Mouse (Mus musculus) midbrain, postnatal 0 days (tissue): ENCODE results near the gene Slc25a30. TPM values are rescaled to one million over a fixed set of nuclear protein-coding genes. Genes with fewer than 3 reads are reported as not detected.

ENCODE experiments used
- ATAC-seq: fragments of 200-750 bp; cut with Nextera tagmentation; 2 replicates; pipeline ENCODE4 v1.8.0; 2017; ENCODE audit warnings: moderate number of reproducible peaks, mild to moderate bottlenecking, moderate TSS enrichment, moderate library complexity; ENCODE audit not compliant: low FRiP score
- DNase-seq: peaks from one replicate; pipeline ENCODE4 v3.0.0-alpha.2; 2015; ENCODE audit warnings: low spot score
- H3K27ac ChIP-seq: fragments of 300-500 bp; sonication (generic); 2 replicates; pipeline ENCODE4 v1.5.1; 2014; ENCODE audit warnings: low read depth, mild to moderate bottlenecking, low read length, mixed read lengths
- H3K27me3 ChIP-seq: fragments of 300-500 bp; sonication (generic); 2 replicates; pipeline ENCODE4 v1.6.1; 2014; ENCODE audit warnings: low read length, control low read depth, mixed read lengths; ENCODE audit not compliant: insufficient read depth
- H3K36me3 ChIP-seq: fragments of 300-500 bp; sonication (generic); 2 replicates; pipeline ENCODE4 v1.6.1; 2014; ENCODE audit warnings: low read length, control low read depth, mixed read lengths; ENCODE audit not compliant: insufficient read depth
- H3K4me1 ChIP-seq: fragments of 300-500 bp; sonication (generic); 2 replicates; pipeline ENCODE4 v1.6.1; 2014; ENCODE audit warnings: mild to moderate bottlenecking, control low read depth, antibody characterized with exemption, low read length, mixed read lengths; ENCODE audit not compliant: insufficient read depth
- H3K4me2 ChIP-seq: fragments of 300-500 bp; sonication (generic); 2 replicates; pipeline ENCODE4 v1.6.1; 2014; ENCODE audit warnings: low read depth, mild to moderate bottlenecking, low read length, mixed read lengths; ENCODE audit not compliant: poor library complexity, severe bottlenecking
- H3K4me3 ChIP-seq: fragments of 300-500 bp; sonication (generic); 2 replicates; pipeline ENCODE4 v1.5.1; 2014; ENCODE audit warnings: low read depth, mild to moderate bottlenecking, low read length, moderate library complexity
- H3K9ac ChIP-seq: fragments of 300-500 bp; sonication (generic); replicated peaks from 2 replicates; pipeline ENCODE4 v1.6.1; 2014; ENCODE audit warnings: mild to moderate bottlenecking, low read length, moderate library complexity, mixed read lengths; ENCODE audit not compliant: poor library complexity, severe bottlenecking
- H3K9me3 ChIP-seq: fragments of 300-500 bp; sonication (generic); 2 replicates; pipeline ENCODE4 v1.6.1; 2016; ENCODE audit warnings: low read length, control low read depth
- CTCF ChIP-seq: IDR thresholded peaks from 2 replicates; pipeline ENCODE4 v1.5.1; 2016; ENCODE audit warnings: antibody characterized with exemption, mild to moderate bottlenecking
- WGBS: fragments of 180-500 bp; shearing (Covaris S2); extraction: QIAGEN DNeasy Blood & Tissue Kit; methylation state at CpG from one replicate; pipeline ENCODE4 v1.1.7; 2014; 5-methylcytosine and 5-hydroxymethylcytosine counted together
- polyA plus RNA-seq: library from polyadenylated mRNA; unstranded; fragments of >200 nt; fragmentation: Nextera tagmentation; extraction: Ambion mirVana; gene quantifications from 2 replicates; pipeline ENCODE4 v1.2.1, GENCODE M21; 2015
- total RNA-seq: library from RNA; depleted of rRNA; stranded (reverse); fragments of >200 nt; gene quantifications from 2 replicates; pipeline ENCODE4 v1.2.3, GENCODE M21; 2014

The Slc25a30 gene
- total and polyA plus RNA-seq, 2 experiments from 2014 or later = 6.5 to 9.6 TPM

DNA sequence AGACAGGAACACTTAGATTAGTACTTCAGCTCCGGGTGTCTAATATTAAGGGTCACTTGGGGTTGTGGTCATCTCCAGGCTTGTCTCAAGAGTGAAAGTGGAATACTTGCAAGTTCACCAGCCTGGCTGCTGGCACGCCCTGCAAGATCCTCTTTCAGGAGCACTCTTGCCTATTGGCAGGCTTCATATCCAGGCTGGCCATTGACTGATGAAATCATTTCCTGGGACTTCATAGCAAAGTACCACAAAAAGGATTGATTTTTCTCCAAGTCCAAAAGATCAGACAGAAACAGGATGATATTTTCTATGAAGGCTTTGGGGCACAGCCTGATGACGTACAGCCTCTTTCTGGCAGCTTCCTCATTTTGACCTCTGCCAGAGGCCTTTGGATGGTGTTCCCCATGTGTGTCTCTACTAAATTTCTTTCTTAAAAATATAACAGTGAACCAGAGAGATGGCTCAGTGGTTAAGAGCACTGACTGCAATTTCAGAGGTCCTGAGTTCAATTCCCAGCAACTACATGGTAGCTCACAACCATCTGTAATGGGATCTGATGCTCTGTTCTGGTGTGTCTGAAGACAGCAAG is 3.7 kb upstream of the Slc25a30 start:
- 84% methylated on average over 3 of the region's 3 CpGs for WGBS
- no peak overlapping the region for H3K27ac ChIP-seq
- no peak overlapping the region for H3K9ac ChIP-seq
- H3K36me3 ChIP-seq = no peaks in the 10 kb centered on the region
- H3K4me2 ChIP-seq = no peak overlapping the region
- DNase-seq (no peak), ATAC-seq (no peak)
- H3K4me1 ChIP-seq = no peaks in the 10 kb centered on the region
- TF ChIP-seq CTCF = no peak
- no peaks in the 10 kb centered on the region for H3K27me3 ChIP-seq
- H3K4me3 ChIP-seq = no peak overlapping the region
- no peaks in the 10 kb centered on the region for H3K9me3 ChIP-seq

DNA sequence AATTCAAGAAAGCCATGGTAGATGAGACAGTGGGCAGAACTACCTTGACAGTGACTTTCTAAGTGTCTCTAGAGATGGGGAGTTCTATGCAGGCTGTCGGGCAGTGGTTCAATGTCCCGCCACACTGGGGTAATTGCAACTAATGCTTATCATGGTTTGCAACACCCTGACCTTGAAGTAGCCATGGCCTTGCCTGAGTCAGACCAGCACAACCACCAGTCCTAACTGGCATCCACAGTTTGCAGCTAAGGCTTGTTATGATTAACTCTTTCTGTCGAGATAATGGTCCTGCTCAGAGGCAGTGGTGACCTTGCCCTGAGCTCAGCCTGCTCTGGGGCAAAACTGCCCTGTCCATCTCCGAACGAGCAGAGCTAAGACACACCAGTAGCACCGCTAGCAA is 2.5 kb upstream of the Slc25a30 start:
- no peaks in the 10 kb centered on the region for H3K36me3 ChIP-seq
- no peak for TF ChIP-seq CTCF
- DNase-seq = no peak
- H3K27ac ChIP-seq = no peak overlapping the region
- no peak overlapping the region for H3K4me3 ChIP-seq
- H3K9me3 ChIP-seq = no peaks in the 10 kb centered on the region
- no peaks in the 10 kb centered on the region for H3K27me3 ChIP-seq
- H3K4me2 ChIP-seq = no peak overlapping the region
- ATAC-seq = no peak
- H3K9ac ChIP-seq = no peak overlapping the region
- no peaks in the 10 kb centered on the region for H3K4me1 ChIP-seq
- 83% methylated on average over 6 of the region's 6 CpGs for WGBS

DNA sequence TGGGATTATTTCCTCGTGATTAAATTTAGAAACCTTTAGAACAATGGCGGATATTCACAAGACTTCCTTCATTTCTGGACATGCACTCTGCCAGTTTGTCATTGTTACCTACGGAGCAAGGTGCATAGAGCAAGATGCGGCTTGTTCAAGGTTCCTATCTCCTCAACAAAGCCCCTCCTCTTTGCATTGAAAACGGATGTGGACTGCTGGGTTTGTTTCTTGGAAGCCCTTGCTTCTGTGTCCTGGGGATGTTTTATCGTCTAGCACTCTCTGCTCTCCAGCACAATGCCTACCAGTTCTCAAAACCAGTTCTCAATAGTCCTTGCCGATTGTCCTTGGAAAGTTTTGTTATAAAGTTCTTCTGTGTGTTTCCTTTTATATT is 948 bp upstream of the Slc25a30 start:
- 33% methylated on average over 7 of the region's 7 CpGs for WGBS
- H3K4me2 ChIP-seq = peak overlapping the region; percentile 57

DNA sequence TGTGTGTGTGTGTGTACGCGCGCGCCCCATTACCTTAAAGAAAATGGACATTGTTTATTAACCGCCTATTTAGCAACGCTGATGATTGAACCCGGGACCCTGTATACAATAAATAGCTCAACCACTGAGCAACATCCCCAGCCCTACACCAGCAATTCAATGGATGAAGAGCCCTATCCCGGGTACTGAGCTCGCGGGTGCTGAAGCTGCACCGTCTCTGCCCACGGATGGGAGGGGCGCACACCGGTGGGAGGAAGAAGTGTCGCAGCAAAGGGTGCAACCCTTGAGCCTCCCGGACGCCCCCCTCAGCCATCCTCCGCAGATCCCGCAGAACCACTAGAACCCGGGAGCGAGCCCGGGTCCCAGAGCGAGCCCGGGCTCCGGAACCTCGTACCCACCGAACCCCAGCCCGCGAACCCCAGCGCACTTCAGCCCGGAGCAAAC is 391 bp downstream of the Slc25a30 start:
- Histone ChIP-seq H3K9me3 (no peaks in the 10 kb centered on the region), H3K4me1 (no peaks in the 10 kb centered on the region), H3K27me3 (no peaks in the 10 kb centered on the region), H3K36me3 (no peaks in the 10 kb centered on the region; the same call in 1 of the 2 replicates), H3K27ac (peak overlapping the region; percentile 92), H3K4me3 (peak overlapping the region; percentile 77), H3K9ac (peak overlapping the region; percentile 86), H3K4me2 (peak overlapping the region; percentile 57)
- under 1% methylated on average over 31 of the region's 31 CpGs for WGBS
- DNase-seq (peak; percentile 66), ATAC-seq (peak; percentile 83)
- TF ChIP-seq CTCF = peak; percentile 1; the same call in 1 of the 2 replicates

More for the DNA sequence above, 948 bp upstream of the Slc25a30 start:
- H3K9me3 ChIP-seq = no peaks in the 10 kb centered on the region
- H3K4me1 ChIP-seq = no peaks in the 10 kb centered on the region
- H3K4me3 ChIP-seq = no peak overlapping the region
- no peaks in the 10 kb centered on the region for H3K27me3 ChIP-seq
- no peak overlapping the region for H3K9ac ChIP-seq
- TF ChIP-seq CTCF = no peak
- no peak for ATAC-seq
- DNase-seq = no peak
- H3K27ac ChIP-seq = no peak overlapping the region
- no peaks in the 10 kb centered on the region for H3K36me3 ChIP-seq

DNA sequence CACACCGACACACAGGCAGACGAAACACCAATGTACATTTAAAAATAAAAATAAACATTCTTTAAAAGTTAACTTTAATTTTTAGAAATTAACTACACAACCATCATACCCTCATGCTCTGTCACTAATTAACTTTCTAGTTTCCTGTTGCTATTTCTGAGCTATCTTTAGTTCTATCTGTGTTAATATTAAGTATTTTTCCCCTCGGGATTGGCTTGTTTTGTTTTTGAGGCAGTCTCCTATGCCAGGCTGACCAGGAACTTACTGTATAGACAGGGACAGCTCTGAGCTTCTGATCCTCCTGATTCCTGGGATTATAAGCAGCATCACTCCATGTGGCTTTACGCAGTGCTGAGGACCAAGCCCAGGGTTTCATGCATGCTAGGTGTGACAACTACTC is 6.9 kb downstream of the Slc25a30 start:
- no peaks in the 10 kb centered on the region; the same call in 1 of the 2 replicates for H3K36me3 ChIP-seq
- H3K27me3 ChIP-seq = no peaks in the 10 kb centered on the region
- ATAC-seq = no peak
- no peak for TF ChIP-seq CTCF
- no peaks in the 10 kb centered on the region for H3K4me1 ChIP-seq
- H3K9me3 ChIP-seq = no peaks in the 10 kb centered on the region
- DNase-seq = no peak
- H3K4me2 ChIP-seq = no peak overlapping the region
- H3K27ac ChIP-seq = no peak overlapping the region
- no peak overlapping the region for H3K9ac ChIP-seq
- H3K4me3 ChIP-seq = no peak overlapping the region
- whole genome bisulfite sequencing = 93% methylated on average over 4 of the region's 4 CpGs

DNA sequence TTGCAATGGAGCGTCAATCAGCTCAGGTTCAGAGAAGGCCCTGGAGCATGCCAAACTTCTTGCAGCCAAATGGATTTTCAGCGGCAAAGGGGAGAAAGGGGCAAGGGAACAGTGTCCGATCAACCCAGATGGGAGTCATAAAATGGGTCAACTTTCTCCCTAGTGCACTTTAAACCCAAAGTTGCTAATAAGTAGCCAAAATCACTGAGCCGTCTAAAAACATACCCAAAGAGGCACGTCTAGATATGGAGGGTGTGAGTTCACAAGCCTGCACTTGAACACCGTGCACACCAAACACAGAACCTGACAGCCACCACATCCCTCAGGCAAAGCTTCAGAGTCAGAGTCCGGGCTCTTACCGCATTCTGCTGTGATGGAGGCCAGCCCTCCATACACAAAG is 10.2 kb downstream of the Slc25a30 start:
- Histone ChIP-seq H3K9me3 (no peaks in the 10 kb centered on the region), H3K36me3 (peaks cover 9% of the 10 kb centered on the region; the same call in 1 of the 2 replicates), H3K4me2 (no peak overlapping the region), H3K4me3 (no peak overlapping the region), H3K27ac (no peak overlapping the region), H3K4me1 (no peaks in the 10 kb centered on the region), H3K27me3 (no peaks in the 10 kb centered on the region), H3K9ac (no peak overlapping the region)
- DNase-seq = no peak
- ATAC-seq = no peak
- no peak for TF ChIP-seq CTCF
- 97% methylated on average over 8 of the region's 8 CpGs for WGBS
